Mouse (Mus musculus) kidney, adult 2 months (tissue): ENCODE measurements around the gene Eif4g1. TPM values are rescaled to one million over a fixed set of nuclear protein-coding genes. Genes with fewer than 3 reads are reported as not detected.
A peak's percentile ranks its signal among the peaks of the same experiment; 100 is the strongest.

Experiments used
- DNase-seq: peaks from one replicate; pipeline ENCODE4 v3.0.0; 2021
- H3K27ac ChIP-seq: fragments of 200-500 bp; 2 replicates; pipeline ENCODE4 v1.5.1; 2012; ENCODE audit warnings: low read depth, low read length, control low read depth, inconsistent platforms; ENCODE audit not compliant: insufficient read depth
- H3K27me3 ChIP-seq: fragments of 200-500 bp; replicated peaks from 2 replicates; pipeline ENCODE4 v1.6.1; 2012; ENCODE audit warnings: mild to moderate bottlenecking, moderate library complexity, low read length, inconsistent platforms; ENCODE audit not compliant: control insufficient read depth, insufficient read depth
- H3K36me3 ChIP-seq: fragments of 200-500 bp; 2 replicates; pipeline ENCODE4 v1.6.1; 2012; ENCODE audit warnings: mild to moderate bottlenecking, moderate library complexity, low read length, inconsistent platforms; ENCODE audit not compliant: control insufficient read depth, insufficient read depth
- H3K4me1 ChIP-seq: fragments of 200-500 bp; 2 replicates; pipeline ENCODE4 v1.6.1; 2011; ENCODE audit warnings: low read length; ENCODE audit not compliant: control insufficient read depth, insufficient read depth
- H3K4me3 ChIP-seq: fragments of 200-500 bp; 2 replicates; pipeline ENCODE4 v1.5.1; 2011; ENCODE audit warnings: mild to moderate bottlenecking, low read depth, low read length, control low read depth; ENCODE audit not compliant: insufficient read depth
- CTCF ChIP-seq: fragments of 200-500 bp; conservative IDR thresholded peaks from 2 replicates; pipeline ENCODE4 v1.5.1; 2011; ENCODE audit warnings: low read depth, mild to moderate bottlenecking, control low read depth, low read length, moderate library complexity, mixed read lengths; ENCODE audit not compliant: insufficient read depth, insufficient read length
- POLR2A ChIP-seq: fragments of 200-500 bp; IDR thresholded peaks from one replicate; pipeline ENCODE4 v1.6.1; 2011; ENCODE audit warnings: low read depth, low read length, control low read depth
- WGBS: fragments of 180-500 bp; shearing (Covaris S2); methylation state at CpG from one replicate; pipeline ENCODE4 v1.1.7; 2018; 5-methylcytosine and 5-hydroxymethylcytosine counted together
- polyA plus RNA-seq: library from polyadenylated mRNA; depleted of rRNA; stranded (reverse); fragments of >200 nt; gene quantifications from 2 replicates; pipeline ENCODE4 v1.2.3, GENCODE M21; 2012

The Eif4g1 gene
- polyA plus RNA-seq, 1 experiment = 262 TPM

- Histone ChIP-seq H3K27me3 (no peaks in the 10 kb centered on the region), H3K27ac (peak overlapping the region; percentile 67), H3K4me1 (peaks cover 5% of the 10 kb centered on the region; the same call in 1 of the 2 replicates), H3K4me3 (peak overlapping the region; percentile 98), H3K36me3 (peaks cover 1% of the 10 kb centered on the region; the same call in 1 of the 2 replicates)
- TF ChIP-seq CTCF = no peak
- TF ChIP-seq POLR2A = no peak
- WGBS = 1% methylated on average over 65 of the region's 78 CpGs
- peak; percentile 64 for DNase-seq
Measured at GRCm38 (mm10) chr16:20672965-20673705, 5.0 kb downstream of the Eif4g1 start.

GRCm38 (mm10) chr16:20673706-20674303 is 5.7 kb downstream of the Eif4g1 start:
- DNase-seq = peak; percentile 79
- H3K27ac ChIP-seq = peak overlapping the region; percentile 67
- peak overlapping the region; percentile 98 for H3K4me3 ChIP-seq
- no peak for TF ChIP-seq CTCF
- TF ChIP-seq POLR2A = no peak
- H3K4me1 ChIP-seq = peaks cover 5% of the 10 kb centered on the region; the same call in 1 of the 2 replicates
- H3K36me3 ChIP-seq = peaks cover 5% of the 10 kb centered on the region
- no peaks in the 10 kb centered on the region for H3K27me3 ChIP-seq
- WGBS = 2% methylated on average over 14 of the region's 14 CpGs

DNA sequence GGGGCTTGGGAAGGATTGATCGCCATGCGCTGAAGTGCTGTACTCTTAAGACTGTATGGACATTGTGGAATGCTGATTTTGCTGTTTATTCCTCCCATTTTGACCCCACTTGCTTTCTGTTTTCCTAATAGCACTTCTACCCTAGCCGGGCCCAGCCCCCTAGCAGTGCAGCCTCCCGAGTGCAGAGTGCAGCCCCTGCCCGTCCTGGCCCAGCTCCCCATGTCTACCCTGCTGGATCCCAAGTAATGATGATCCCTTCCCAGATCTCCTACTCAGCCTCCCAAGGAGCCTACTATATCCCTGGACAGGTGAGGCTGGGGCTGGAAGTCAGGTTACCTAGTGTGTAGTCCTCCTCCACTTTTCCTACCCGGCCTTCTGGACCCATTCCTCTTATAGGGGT is 7.1 kb downstream of the Eif4g1 start:
- no peak for DNase-seq
- 81% methylated on average over 6 of the region's 6 CpGs for WGBS
- Histone ChIP-seq H3K27ac (no peak overlapping the region), H3K4me1 (peaks cover 5% of the 10 kb centered on the region; the same call in 1 of the 2 replicates), H3K36me3 (peaks cover 8% of the 10 kb centered on the region), H3K4me3 (no peak overlapping the region), H3K27me3 (no peaks in the 10 kb centered on the region)
- TF ChIP-seq CTCF (no peak), POLR2A (no peak)

- TF ChIP-seq POLR2A = no peak
- TF ChIP-seq CTCF = no peak
- peaks cover 5% of the 10 kb centered on the region; the same call in 1 of the 2 replicates for H3K4me1 ChIP-seq
- 79% methylated on average over 4 of the region's 4 CpGs for WGBS
- H3K27ac ChIP-seq = no peak overlapping the region
- H3K36me3 ChIP-seq = peaks cover 18% of the 10 kb centered on the region
- DNase-seq = no peak
- no peaks in the 10 kb centered on the region for H3K27me3 ChIP-seq
- H3K4me3 ChIP-seq = no peak overlapping the region
Measured at GRCm38 (mm10) chr16:20676702-20677101, 8.6 kb downstream of the Eif4g1 start.

DNA sequence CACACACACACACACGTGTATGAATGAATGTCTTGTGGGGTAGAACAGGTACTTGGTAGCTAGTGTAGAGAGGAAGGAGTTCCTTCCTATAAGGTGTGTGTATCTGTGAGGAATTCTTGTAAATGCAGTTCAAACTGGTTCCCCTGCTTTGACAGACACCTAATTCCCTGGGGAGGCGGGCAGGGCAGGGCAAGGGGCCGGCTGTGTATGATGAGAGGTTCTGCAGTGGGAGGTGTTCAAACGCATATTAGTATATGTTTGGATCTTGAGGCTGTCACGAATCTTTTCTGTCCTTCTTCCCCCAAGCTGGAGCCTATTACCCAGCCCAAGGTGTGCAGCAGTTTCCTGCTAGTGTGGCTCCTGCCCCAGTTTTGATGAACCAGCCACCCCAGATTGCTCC is 9.3 kb downstream of the Eif4g1 start:
- peaks cover 5% of the 10 kb centered on the region; the same call in 1 of the 2 replicates for H3K4me1 ChIP-seq
- no peak for DNase-seq
- H3K36me3 ChIP-seq = peaks cover 21% of the 10 kb centered on the region
- 78% methylated on average over 5 of the region's 5 CpGs for WGBS
- no peak overlapping the region for H3K4me3 ChIP-seq
- H3K27ac ChIP-seq = no peak overlapping the region
- H3K27me3 ChIP-seq = no peaks in the 10 kb centered on the region
- TF ChIP-seq POLR2A = no peak
- no peak for TF ChIP-seq CTCF

- Histone ChIP-seq H3K27ac (no peak overlapping the region), H3K27me3 (no peaks in the 10 kb centered on the region), H3K4me3 (no peak overlapping the region), H3K36me3 (peaks cover 22% of the 10 kb centered on the region), H3K4me1 (peaks cover 5% of the 10 kb centered on the region; the same call in 1 of the 2 replicates)
- 44% methylated on average over 10 of the region's 10 CpGs for WGBS
- peak; percentile 92 for DNase-seq
- no peak for TF ChIP-seq POLR2A
- TF ChIP-seq CTCF = no peak
Measured at GRCm38 (mm10) chr16:20677974-20678675, 10.0 kb downstream of the Eif4g1 start.

GRCm38 (mm10) chr16:20690774-20691173 is 22.7 kb downstream of the Eif4g1 start:
- no peak for TF ChIP-seq POLR2A
- no peak for TF ChIP-seq CTCF
- DNase-seq = no peak
- no peak overlapping the region for H3K27ac ChIP-seq
- 76% methylated on average over 3 of the region's 3 CpGs for WGBS
- H3K27me3 ChIP-seq = no peaks in the 10 kb centered on the region
- H3K4me3 ChIP-seq = no peak overlapping the region
- peaks cover 17% of the 10 kb centered on the region for H3K36me3 ChIP-seq
- no peaks in the 10 kb centered on the region for H3K4me1 ChIP-seq
